Mouse (Mus musculus) cortical plate, adult 2 months (tissue): Measurements from ENCODE around the gene Gmppa.

Source experiments
- CTCF ChIP-seq: fragments of 200-500 bp; IDR thresholded peaks from 2 replicates; pipeline ENCODE4 v1.5.1; 2011; ENCODE audit warnings: mild to moderate bottlenecking, control low read depth, low read length; ENCODE audit not compliant: insufficient read depth; ENCODE audit errors: extremely low read depth
- POLR2A ChIP-seq: fragments of 200-500 bp; IDR thresholded peaks from 2 replicates; pipeline ENCODE4 v1.6.1; 2011; ENCODE audit warnings: mild to moderate bottlenecking, low read length, control low read depth; ENCODE audit not compliant: insufficient read depth; ENCODE audit errors: extremely low read depth

DNA sequence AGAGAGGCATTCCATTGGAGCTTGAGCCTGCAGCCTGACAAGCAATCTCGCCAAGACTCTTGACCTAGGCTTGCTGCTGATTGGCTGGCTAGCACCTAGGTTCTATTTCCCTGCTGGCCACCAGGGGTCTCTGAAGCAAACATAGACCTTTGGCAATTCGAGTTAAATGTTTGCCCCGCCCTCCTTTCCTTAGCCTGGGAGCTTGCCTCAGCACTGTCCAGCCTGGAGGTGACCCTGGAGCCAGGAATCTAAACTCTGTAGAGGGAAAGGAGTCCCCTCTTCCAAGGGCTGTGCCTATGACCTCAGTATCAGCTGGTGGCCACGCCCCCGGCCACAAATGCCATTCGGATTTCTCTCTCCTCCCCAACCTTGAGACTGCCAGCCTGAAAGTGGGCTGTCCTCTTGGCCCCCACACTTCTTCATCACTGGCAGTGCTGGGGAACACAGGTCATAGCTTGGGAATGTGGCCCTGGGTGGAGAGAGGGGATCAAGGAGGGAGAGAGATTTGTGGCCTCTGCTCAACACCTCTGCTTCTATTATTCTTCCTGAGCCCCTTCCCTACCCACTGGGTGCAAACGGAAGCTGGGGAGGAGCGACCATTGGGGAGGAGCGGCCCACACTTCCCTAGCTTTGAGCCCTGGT, 36.8 kb upstream of the Gmppa start:
- TF ChIP-seq POLR2A (no peak), CTCF (peak; percentile 45)
